ENCODE assay signal across 10 mouse cellular contexts in genomic region chr3:87945781-87946540, GRCm38 (mm10). TPM values are rescaled to one million over a fixed set of nuclear protein-coding genes. Genes with fewer than 3 reads are reported as not detected.
DNase-seq lines count a peak whose midpoint lies in the region; ATAC-seq and TF ChIP-seq lines count a peak whose summit lies in the region.
"Had no signal": no experiment of that assay in that cellular context is flagged by ENCODE, and none has a peak within 500 bp of the region (broad histone marks: within the 10 kb centered on the region; RNA-seq: fewer than 3 reads in every experiment).

No protein-coding gene starts in this region.

- peaks cover 63% of the 10 kb centered on the region for H3K4me1 ChIP-seq in midbrain, embryonic 11.5 days (ENCODE audit: control insufficient read depth, insufficient read depth, low read length)
- peaks cover 14% of the 10 kb centered on the region for H3K4me1 ChIP-seq in midbrain, postnatal 0 days (ENCODE audit: insufficient read depth, low read length)
- peaks cover 49% of the 10 kb centered on the region for H3K4me1 ChIP-seq in embryonic facial prominence, embryonic 14.5 days (ENCODE audit: control insufficient read depth, insufficient read depth, low read length)
- peaks cover 62% of the 10 kb centered on the region for H3K4me1 ChIP-seq in limb, embryonic 12.5 days (replicated peaks)

- peak overlapping the region; percentile 13 for H3K4me2 ChIP-seq in midbrain, embryonic 11.5 days
- H3K4me2 ChIP-seq in midbrain, postnatal 0 days (ENCODE audit: low read depth, low read length, poor library complexity, severe bottlenecking), result no peak overlapping the region
- peak overlapping the region; percentile 77 for H3K4me2 ChIP-seq in embryonic facial prominence, embryonic 14.5 days (ENCODE audit: low read depth, low read length)
- H3K4me2 ChIP-seq in limb, embryonic 12.5 days, result peak overlapping the region; percentile 82
- H3K4me2 ChIP-seq: lung, embryonic 15.5 days had no signal

- H3K9me3 ChIP-seq in midbrain, embryonic 11.5 days (ENCODE audit: control insufficient read depth, low read length), result no peaks in the 10 kb centered on the region
- H3K9me3 ChIP-seq in midbrain, postnatal 0 days (ENCODE audit: low read length), result no peaks in the 10 kb centered on the region
- no peaks in the 10 kb centered on the region for H3K9me3 ChIP-seq in embryonic facial prominence, embryonic 14.5 days (ENCODE audit: control insufficient read depth, low read length)
- H3K9me3 ChIP-seq in limb, embryonic 12.5 days, result no peaks in the 10 kb centered on the region
- H3K9me3 ChIP-seq: heart, embryonic 12.5 days; lung, embryonic 15.5 days had no signal

- 1% methylated on average over 12 of the region's 12 CpGs for WGBS in midbrain, embryonic 11.5 days
- 34% methylated on average over 12 of the region's 12 CpGs for WGBS in midbrain, postnatal 0 days
- WGBS in embryonic facial prominence, embryonic 14.5 days, result 15% methylated on average over 12 of the region's 12 CpGs
- WGBS in limb, embryonic 12.5 days, result 8% methylated on average over 12 of the region's 12 CpGs

- no peaks in the 10 kb centered on the region for H3K27me3 ChIP-seq in midbrain, embryonic 11.5 days (ENCODE audit: control insufficient read depth, insufficient read depth, low read length)
- H3K27me3 ChIP-seq in midbrain, postnatal 0 days (ENCODE audit: insufficient read depth, low read length), result 0 out of 2 replicates have a peak, but pooled peaks cover 4% of the 10 kb centered on the region
- H3K27me3 ChIP-seq in embryonic facial prominence, embryonic 14.5 days (replicated peaks; ENCODE audit: control insufficient read depth, insufficient read depth, low read length), result no peaks in the 10 kb centered on the region
- H3K27me3 ChIP-seq in limb, embryonic 12.5 days, result no peaks in the 10 kb centered on the region

- H3K27ac ChIP-seq in midbrain, embryonic 11.5 days (ENCODE audit: low read depth, low read length), result peak overlapping the region; percentile 90
- no peak overlapping the region for H3K27ac ChIP-seq in midbrain, postnatal 0 days (ENCODE audit: low read depth, low read length)
- peak overlapping the region; percentile 96 for H3K27ac ChIP-seq in embryonic facial prominence, embryonic 14.5 days (replicated peaks; ENCODE audit: low read depth, low read length)
- peak overlapping the region; percentile 96 for H3K27ac ChIP-seq in limb, embryonic 12.5 days
- H3K27ac ChIP-seq: lung, embryonic 15.5 days had no signal

- H3K9ac ChIP-seq in midbrain, embryonic 11.5 days (ENCODE audit: low read length), result peak overlapping the region; percentile 80
- H3K9ac ChIP-seq in midbrain, postnatal 0 days (replicated peaks; ENCODE audit: low read length, poor library complexity, severe bottlenecking), result no peak overlapping the region
- peak overlapping the region; percentile 2; the same call in 1 of the 2 replicates for H3K9ac ChIP-seq in embryonic facial prominence, embryonic 14.5 days (ENCODE audit: low read depth, low read length)
- H3K9ac ChIP-seq in limb, embryonic 12.5 days (replicated peaks), result peak overlapping the region; percentile 40; the same call in 1 of the 2 replicates
- H3K9ac ChIP-seq: heart, embryonic 12.5 days; lung, embryonic 15.5 days had no signal

- TF ChIP-seq CTCF in midbrain, postnatal 0 days (IDR thresholded peaks at IDR 0.05), result no peak

- peaks cover 13% of the 10 kb centered on the region for H3K36me3 ChIP-seq in midbrain, embryonic 11.5 days (ENCODE audit: control insufficient read depth, insufficient read depth, low read length)
- peaks cover 15% of the 10 kb centered on the region for H3K36me3 ChIP-seq in midbrain, postnatal 0 days (ENCODE audit: insufficient read depth, low read length)
- H3K36me3 ChIP-seq in embryonic facial prominence, embryonic 14.5 days (ENCODE audit: control insufficient read depth, insufficient read depth, low read length), result peaks cover 17% of the 10 kb centered on the region
- H3K36me3 ChIP-seq in limb, embryonic 12.5 days, result peaks cover 18% of the 10 kb centered on the region

- H3K4me3 ChIP-seq in midbrain, embryonic 11.5 days (ENCODE audit: low read depth, low read length), result no peak overlapping the region
- no peak overlapping the region for H3K4me3 ChIP-seq in midbrain, postnatal 0 days (ENCODE audit: low read depth, low read length)
- H3K4me3 ChIP-seq in embryonic facial prominence, embryonic 14.5 days (ENCODE audit: low read depth, low read length), result no peak overlapping the region
- H3K4me3 ChIP-seq in limb, embryonic 12.5 days (replicated peaks), result peak overlapping the region; percentile 15; the same call in 1 of the 2 replicates
- H3K4me3 ChIP-seq: heart, embryonic 12.5 days; lung, embryonic 15.5 days had no signal

- peak; percentile 90 for DNase-seq in midbrain, embryonic 11.5 days (ENCODE audit: low spot score, missing footprints)
- DNase-seq in midbrain, postnatal 0 days (ENCODE audit: low spot score), result no peak
- peak; percentile 68 for DNase-seq in embryonic facial prominence, embryonic 14.5 days (ENCODE audit: low spot score)
- no peak for DNase-seq in adrenal gland, postnatal 4 days (ENCODE audit: low spot score in 2 of 2)
- no peak for DNase-seq in right cerebral cortex, postnatal 10 days (ENCODE audit: low spot score in 2 of 2)
- DNase-seq: thymus, postnatal 25 days had no signal

- ATAC-seq in midbrain, embryonic 11.5 days (ENCODE audit: low FRiP score), result no peak
- no peak for ATAC-seq in midbrain, postnatal 0 days (ENCODE audit: low FRiP score)
- ATAC-seq in embryonic facial prominence, embryonic 14.5 days (ENCODE audit: low read depth), result no peak
- no peak for ATAC-seq in limb, embryonic 12.5 days (ENCODE audit: insufficient number of reproducible peaks, insufficient read depth, low FRiP score, low TSS enrichment, low read depth)
- no peak for ATAC-seq in inflammation-experienced regulatory T-cells, adult 6 months

RNA-seq across cellular contexts. Expression of gene Crabp2, which starts 2.5 kb away (rescaled TPM):
- polyA plus RNA-seq in midbrain, embryonic 11.5 days (2014; fragmentation: Nextera tagmentation; extraction: Ambion mirVana), result 539 and 540 TPM in 2 replicates
- 19.2 and 27.1 TPM in 2 replicates for total RNA-seq in midbrain, postnatal 0 days (2014; rRNA removed)
- 49.0 and 50.8 TPM in 2 replicates for polyA plus RNA-seq in midbrain, postnatal 0 days (2015; fragmentation: Nextera tagmentation; extraction: Ambion mirVana)
- polyA plus RNA-seq in embryonic facial prominence, embryonic 14.5 days (2014; fragmentation: Nextera tagmentation; extraction: Ambion mirVana), result 145 and 175 TPM in 2 replicates
- polyA plus RNA-seq in limb, embryonic 12.5 days (2016; fragmentation: Nextera tagmentation; extraction: Ambion mirVana), result 614 and 667 TPM in 2 replicates
- total RNA-seq in adrenal gland, postnatal 4 days (2021), result 1 to 10 TPM; 1.7 to 2.0 TPM
- not detected for polyA plus RNA-seq in inflammation-experienced regulatory T-cells, adult 6 months (2017; shearing (Covaris generic))

RNA-seq across cellular contexts. Expression of gene Rrnad1, which starts 15.4 kb away (rescaled TPM):
- 14.6 and 17.0 TPM in 2 replicates for polyA plus RNA-seq in midbrain, embryonic 11.5 days (2014; fragmentation: Nextera tagmentation; extraction: Ambion mirVana)
- 27.8 and 28.2 TPM in 2 replicates for total RNA-seq in midbrain, postnatal 0 days (2014; rRNA removed)
- polyA plus RNA-seq in midbrain, postnatal 0 days (2015; fragmentation: Nextera tagmentation; extraction: Ambion mirVana), result 17.6 and 19.1 TPM in 2 replicates
- polyA plus RNA-seq in embryonic facial prominence, embryonic 14.5 days (2014; fragmentation: Nextera tagmentation; extraction: Ambion mirVana), result 12.8 and 13.3 TPM in 2 replicates
- polyA plus RNA-seq in limb, embryonic 12.5 days (2016; fragmentation: Nextera tagmentation; extraction: Ambion mirVana), result 22.4 and 26.5 TPM in 2 replicates
- 10 to 100 TPM; 21.9 to 24.9 TPM for total RNA-seq in adrenal gland, postnatal 4 days (2021)
- 10 to 100 TPM; 19.5 to 30.1 (median 28.6) TPM for polyA plus RNA-seq in inflammation-experienced regulatory T-cells, adult 6 months (2017; shearing (Covaris generic))

RNA-seq across cellular contexts. Expression of gene Isg20l2, which starts 15.8 kb away (rescaled TPM):
- 53.9 and 54.8 TPM in 2 replicates for polyA plus RNA-seq in midbrain, embryonic 11.5 days (2014; fragmentation: Nextera tagmentation; extraction: Ambion mirVana)
- 20.5 and 21.0 TPM in 2 replicates for total RNA-seq in midbrain, postnatal 0 days (2014; rRNA removed)
- polyA plus RNA-seq in midbrain, postnatal 0 days (2015; fragmentation: Nextera tagmentation; extraction: Ambion mirVana), result 13.6 and 14.7 TPM in 2 replicates
- polyA plus RNA-seq in embryonic facial prominence, embryonic 14.5 days (2014; fragmentation: Nextera tagmentation; extraction: Ambion mirVana), result 20.9 and 22.9 TPM in 2 replicates
- 83.2 and 86.4 TPM in 2 replicates for polyA plus RNA-seq in limb, embryonic 12.5 days (2016; fragmentation: Nextera tagmentation; extraction: Ambion mirVana)
- 10 to 100 TPM; 31.0 to 33.5 TPM for total RNA-seq in adrenal gland, postnatal 4 days (2021)
- polyA plus RNA-seq in inflammation-experienced regulatory T-cells, adult 6 months (2017; shearing (Covaris generic)), result 10 to 100 TPM; 14.2 to 17.9 (median 16.4) TPM

RNA-seq across cellular contexts. Expression of gene Nes, which starts 24.9 kb away (rescaled TPM):
- 70.3 and 85.4 TPM in 2 replicates for polyA plus RNA-seq in midbrain, embryonic 11.5 days (2014; fragmentation: Nextera tagmentation; extraction: Ambion mirVana)
- total RNA-seq in midbrain, postnatal 0 days (2014; rRNA removed), result 22.4 and 37.1 TPM in 2 replicates
- polyA plus RNA-seq in midbrain, postnatal 0 days (2015; fragmentation: Nextera tagmentation; extraction: Ambion mirVana), result 8.2 and 8.8 TPM in 2 replicates
- polyA plus RNA-seq in embryonic facial prominence, embryonic 14.5 days (2014; fragmentation: Nextera tagmentation; extraction: Ambion mirVana), result 36.4 and 40.5 TPM in 2 replicates
- polyA plus RNA-seq in limb, embryonic 12.5 days (2016; fragmentation: Nextera tagmentation; extraction: Ambion mirVana), result 29.4 and 32.5 TPM in 2 replicates
- 10 to 100 TPM; 16.2 to 24.3 TPM for total RNA-seq in adrenal gland, postnatal 4 days (2021)
- polyA plus RNA-seq in inflammation-experienced regulatory T-cells, adult 6 months (2017; shearing (Covaris generic)), result not detected

RNA-seq across cellular contexts. Expression of gene Mrpl24, which starts 26.7 kb away (rescaled TPM):
- polyA plus RNA-seq in midbrain, embryonic 11.5 days (2014; fragmentation: Nextera tagmentation; extraction: Ambion mirVana), result 73.9 and 84.5 TPM in 2 replicates
- 41.3 and 41.7 TPM in 2 replicates for total RNA-seq in midbrain, postnatal 0 days (2014; rRNA removed)
- 37.2 and 39.7 TPM in 2 replicates for polyA plus RNA-seq in midbrain, postnatal 0 days (2015; fragmentation: Nextera tagmentation; extraction: Ambion mirVana)
- polyA plus RNA-seq in embryonic facial prominence, embryonic 14.5 days (2014; fragmentation: Nextera tagmentation; extraction: Ambion mirVana), result 64.8 and 66.6 TPM in 2 replicates
- polyA plus RNA-seq in limb, embryonic 12.5 days (2016; fragmentation: Nextera tagmentation; extraction: Ambion mirVana), result 80.4 and 85.9 TPM in 2 replicates
- 100 to 1,000 TPM; 135 to 138 TPM for total RNA-seq in adrenal gland, postnatal 4 days (2021)
- 100 to 1,000 TPM; 138 to 191 (median 188) TPM for polyA plus RNA-seq in inflammation-experienced regulatory T-cells, adult 6 months (2017; shearing (Covaris generic))

Comparison
In these comparisons a context has a peak if more than half of its experiments do, and no peak if none do; other contexts are left out.
1. DNase-seq: peak in midbrain, embryonic 11.5 days (single experiment) and embryonic facial prominence, embryonic 14.5 days (single experiment); none in midbrain, postnatal 0 days (single experiment), adrenal gland, postnatal 4 days (0 of 2) and right cerebral cortex, postnatal 10 days (0 of 2).
2. RNA of gene Crabp2, which starts 2.5 kb away (polyA plus RNA-seq): 614 to 667 TPM in limb, embryonic 12.5 days, 539 to 540 TPM in midbrain, embryonic 11.5 days, 145 to 175 TPM in embryonic facial prominence, embryonic 14.5 days and 49.0 to 50.8 TPM in midbrain, postnatal 0 days; not detected in inflammation-experienced regulatory T-cells, adult 6 months; every median in the first group is over 10 times any median in the second.